In genomic region chr14:54575631-54576030, GRCm38 (mm10) we compare ENCODE assay signal across 8 mouse cellular contexts. TPM values are rescaled to one million over a fixed set of nuclear protein-coding genes. Genes with fewer than 3 reads are reported as not detected.
A peak's percentile ranks its signal among the peaks of the same experiment; 100 is the strongest.
DNase-seq lines count a peak whose midpoint lies in the region; ATAC-seq and TF ChIP-seq lines count a peak whose summit lies in the region.

No protein-coding gene starts in this region.

- no peak for TF ChIP-seq POLR2A in heart, adult 2 months (IDR thresholded peaks at IDR 0.05; ENCODE audit: insufficient read depth, low read depth, low read length)

- WGBS in heart, adult 2 months, result 2% methylated on average over 37 of the region's 39 CpGs
- WGBS in lung, embryonic 16.5 days, result under 1% methylated on average over 39 of the region's 39 CpGs
- WGBS in stomach, embryonic 14.5 days, result 2% methylated on average over 38 of the region's 39 CpGs

- no peak for TF ChIP-seq CTCF in heart, adult 2 months (IDR thresholded peaks at IDR 0.05)

- H3K9me3 ChIP-seq in ES-E14 (ENCODE audit: control insufficient read depth, insufficient read depth, low read depth, low read length), result no peaks in the 10 kb centered on the region
- no peaks in the 10 kb centered on the region for H3K9me3 ChIP-seq in lung, embryonic 16.5 days (ENCODE audit: control insufficient read depth, low read length)
- no peaks in the 10 kb centered on the region for H3K9me3 ChIP-seq in stomach, embryonic 14.5 days (ENCODE audit: control insufficient read depth, low read depth, low read length)

- ATAC-seq in lung, embryonic 16.5 days (ENCODE audit: low read depth), result peak; percentile 58
- peak; percentile 15; the same call in 1 of the 2 replicates for ATAC-seq in stomach, embryonic 14.5 days (ENCODE audit: insufficient number of reproducible peaks, insufficient read depth, low FRiP score, low read depth)
- ATAC-seq in frontal cortex, adult (ENCODE audit: low TSS enrichment), result no peak
- no peak for ATAC-seq in cerebellum, adult (ENCODE audit: insufficient number of reproducible peaks, low FRiP score, low TSS enrichment)

- peaks cover 2% of the 10 kb centered on the region; the same call in 1 of the 2 replicates for H3K27me3 ChIP-seq in heart, adult 2 months (ENCODE audit: control insufficient read depth, insufficient read depth, low read length)
- no peaks in the 10 kb centered on the region for H3K27me3 ChIP-seq in lung, embryonic 16.5 days (ENCODE audit: control insufficient read depth, insufficient read depth, low read depth, low read length)
- no peaks in the 10 kb centered on the region for H3K27me3 ChIP-seq in stomach, embryonic 14.5 days (ENCODE audit: control insufficient read depth, insufficient read depth, low read length)

- in situ Hi-C loops in ES-E14 (cut with MboI; ENCODE audit: low sequenced_read_pairs in 2 of 2, unreplicated experiment in 2 of 2), result no loop called here

- peak overlapping the region; percentile 96 for H3K9ac ChIP-seq in ES-E14 (ENCODE audit: insufficient read depth, low read depth, low read length, poor library complexity, severe bottlenecking)
- peak overlapping the region; percentile 84 for H3K9ac ChIP-seq in heart, adult 2 months (ENCODE audit: low read depth, low read length)
- H3K9ac ChIP-seq in lung, embryonic 16.5 days (ENCODE audit: low read length), result peak overlapping the region; percentile 98
- peak overlapping the region; percentile 91 for H3K9ac ChIP-seq in stomach, embryonic 14.5 days (replicated peaks; ENCODE audit: low read depth, low read length)

- H3K79me2 ChIP-seq in heart, adult 2 months (replicated peaks; ENCODE audit: control insufficient read depth, insufficient read depth, low read length), result no peaks in the 10 kb centered on the region

- peak; percentile 92 for DNase-seq in ES-E14 (ENCODE audit: low read depth, low spot score)
- peak; percentile 80 for DNase-seq in adrenal gland, postnatal 25 days
- DNase-seq in heart, adult 2 months, result peak; percentile 76 to 79
- DNase-seq in kidney, adult 8-10 months, result peak; percentile 83 to 87

- intact Hi-C loops in heart, adult 2 months (cut with DNase I), result loop anchor here (5.0 kb wide), 1 partner anchor 48 kb away; no protein-coding TSS in a partner anchor

- H3K4me3 ChIP-seq in ES-E14 (ENCODE audit: insufficient read depth in 1 of 2, low read depth in 1 of 2, low read length in 2 of 2, poor library complexity in 1 of 2, severe bottlenecking in 1 of 2), result peak overlapping the region; percentile 85 to 89
- peak overlapping the region; percentile 99 for H3K4me3 ChIP-seq in heart, adult 2 months
- peak overlapping the region; percentile 94 for H3K4me3 ChIP-seq in lung, embryonic 16.5 days (ENCODE audit: low read length)
- H3K4me3 ChIP-seq in stomach, embryonic 14.5 days (ENCODE audit: low read depth, low read length), result peak overlapping the region; percentile 93

- H3K4me2 ChIP-seq in lung, embryonic 16.5 days (ENCODE audit: low read depth, low read length), result peak overlapping the region; percentile 82
- peak overlapping the region; percentile 75 for H3K4me2 ChIP-seq in stomach, embryonic 14.5 days (replicated peaks; ENCODE audit: low read depth, low read length)

- peak overlapping the region; percentile 99 for H3K27ac ChIP-seq in ES-E14 (ENCODE audit: insufficient read depth, low read depth, low read length, poor library complexity, severe bottlenecking)
- peak overlapping the region; percentile 89; the same call in 1 of the 2 replicates for H3K27ac ChIP-seq in heart, adult 2 months
- H3K27ac ChIP-seq in lung, embryonic 16.5 days (ENCODE audit: low read length), result peak overlapping the region; percentile 96
- H3K27ac ChIP-seq in stomach, embryonic 14.5 days (ENCODE audit: low read length), result peak overlapping the region; percentile 95; the same call in 1 of the 2 replicates

- TF ChIP-seq EP300 in heart, adult 2 months (IDR thresholded peaks at IDR 0.05; ENCODE audit: insufficient read depth, low read depth, low read length), result no peak

- H3K4me1 ChIP-seq in ES-E14 (ENCODE audit: control insufficient read depth in 2 of 2, insufficient read depth in 2 of 2, low read length in 2 of 2, poor library complexity in 1 of 2), result peaks cover 5 to 13% of the 10 kb centered on the region in 2 experiments
- peaks cover 3% of the 10 kb centered on the region for H3K4me1 ChIP-seq in heart, adult 2 months (ENCODE audit: control insufficient read depth, insufficient read depth, low read length)
- H3K4me1 ChIP-seq in lung, embryonic 16.5 days (replicated peaks; ENCODE audit: control insufficient read depth, insufficient read depth, low read length), result peaks cover 36% of the 10 kb centered on the region
- peaks cover 39% of the 10 kb centered on the region for H3K4me1 ChIP-seq in stomach, embryonic 14.5 days (ENCODE audit: control insufficient read depth, insufficient read depth, low read length)

- peaks cover 49% of the 10 kb centered on the region for H3K36me3 ChIP-seq in ES-E14 (ENCODE audit: control insufficient read depth, insufficient read depth, low read length, poor library complexity, severe bottlenecking)
- H3K36me3 ChIP-seq in heart, adult 2 months (ENCODE audit: control insufficient read depth, insufficient read depth, low read length), result no peaks in the 10 kb centered on the region
- peaks cover 12% of the 10 kb centered on the region for H3K36me3 ChIP-seq in lung, embryonic 16.5 days (ENCODE audit: control insufficient read depth, insufficient read depth, low read length)
- H3K36me3 ChIP-seq in stomach, embryonic 14.5 days (ENCODE audit: control insufficient read depth, insufficient read depth, low read length), result peaks cover 16% of the 10 kb centered on the region

TF ChIP-seq in ES-E14, 5 proteins besides CTCF, POLR2A, EP300 and RAD21:
- TF ChIP-seq HCFC1 (IDR thresholded peaks at IDR 0.05; ENCODE audit: borderline replicate concordance, insufficient read depth, low read length), result no peak
- TF ChIP-seq ZNF384 (IDR thresholded peaks at IDR 0.05; ENCODE audit: low read depth, low read length), result no peak
- TF ChIP-seq MAFK (IDR thresholded peaks at IDR 0.05; ENCODE audit: insufficient read depth, low read depth, low read length), result no peak
- peak; percentile 35; the same call in 1 of the 2 replicates for TF ChIP-seq CHD2 (IDR thresholded peaks at IDR 0.05; ENCODE audit: low read depth, low read length)

RNA-seq across cellular contexts. Expression of gene Ajuba, which starts 1.7 kb away (rescaled TPM):
- total RNA-seq in ES-E14 (2012; rRNA removed), result 65.1 and 94.1 TPM in 2 replicates
- total RNA-seq in adrenal gland, postnatal 25 days (2021), result 19.6 and 24.2 TPM in 2 replicates
- 1 to 10 TPM; 4.6 to 4.8 TPM for total RNA-seq in heart, adult 2 months (2021)
- polyA plus RNA-seq in heart, adult 2 months (2012; rRNA removed), result 7.8 and 13.4 TPM in 2 replicates
- polyA plus RNA-seq in lung, embryonic 16.5 days (2015; fragmentation: Nextera tagmentation; extraction: Ambion mirVana), result 41.1 and 41.2 TPM in 2 replicates
- polyA plus RNA-seq in stomach, embryonic 14.5 days (2014; fragmentation: Nextera tagmentation; extraction: Ambion mirVana), result 26.2 and 30.3 TPM in 2 replicates

RNA-seq across cellular contexts. Expression of gene Haus4, which starts 21.2 kb away (rescaled TPM):
- 24.5 and 40.3 TPM in 2 replicates for total RNA-seq in ES-E14 (2012; rRNA removed)
- 29.5 and 32.5 TPM in 2 replicates for total RNA-seq in adrenal gland, postnatal 25 days (2021)
- 1 to 10 TPM; 3.5 to 3.8 TPM for total RNA-seq in heart, adult 2 months (2021)
- 3.2 and 4.1 TPM in 2 replicates for polyA plus RNA-seq in heart, adult 2 months (2012; rRNA removed)
- 52.3 and 57.1 TPM in 2 replicates for polyA plus RNA-seq in lung, embryonic 16.5 days (2015; fragmentation: Nextera tagmentation; extraction: Ambion mirVana)
- polyA plus RNA-seq in stomach, embryonic 14.5 days (2014; fragmentation: Nextera tagmentation; extraction: Ambion mirVana), result 48.2 and 52.5 TPM in 2 replicates

RNA-seq across cellular contexts. Expression of gene 4931414P19Rik, which starts 30.2 kb away (rescaled TPM):
- total RNA-seq in ES-E14 (2012; rRNA removed), result 4.8 and 6.4 TPM in 2 replicates
- 7.9 and 12.2 TPM in 2 replicates for total RNA-seq in adrenal gland, postnatal 25 days (2021)
- 1 to 10 TPM; 5.9 to 6.4 TPM for total RNA-seq in heart, adult 2 months (2021)
- polyA plus RNA-seq in heart, adult 2 months (2012; rRNA removed), result 2.4 and 4.4 TPM in 2 replicates
- 11.6 and 12.7 TPM in 2 replicates for polyA plus RNA-seq in lung, embryonic 16.5 days (2015; fragmentation: Nextera tagmentation; extraction: Ambion mirVana)
- polyA plus RNA-seq in stomach, embryonic 14.5 days (2014; fragmentation: Nextera tagmentation; extraction: Ambion mirVana), result 7.9 and 8.3 TPM in 2 replicates

RNA-seq across cellular contexts. Expression of gene Psmb5, which starts 42.2 kb away (rescaled TPM):
- 202 and 317 TPM in 2 replicates for total RNA-seq in ES-E14 (2012; rRNA removed)
- total RNA-seq in adrenal gland, postnatal 25 days (2021), result 360 and 367 TPM in 2 replicates
- 100 to 1,000 TPM; 164 to 187 TPM for total RNA-seq in heart, adult 2 months (2021)
- polyA plus RNA-seq in heart, adult 2 months (2012; rRNA removed), result 180 and 209 TPM in 2 replicates
- polyA plus RNA-seq in lung, embryonic 16.5 days (2015; fragmentation: Nextera tagmentation; extraction: Ambion mirVana), result 352 and 366 TPM in 2 replicates
- 355 and 361 TPM in 2 replicates for polyA plus RNA-seq in stomach, embryonic 14.5 days (2014; fragmentation: Nextera tagmentation; extraction: Ambion mirVana)

RNA-seq across cellular contexts. Expression of gene Psmb11, which starts 45.6 kb away (rescaled TPM):
- total RNA-seq in ES-E14 (2012; rRNA removed), result 0.11 TPM in 1 of 2 replicates, not detected in the other
- total RNA-seq in adrenal gland, postnatal 25 days (2021), result not detected in 2 replicates
- total RNA-seq in heart, adult 2 months (2021), result not detected
- polyA plus RNA-seq in heart, adult 2 months (2012; rRNA removed), result not detected in 2 replicates
- polyA plus RNA-seq in lung, embryonic 16.5 days (2015; fragmentation: Nextera tagmentation; extraction: Ambion mirVana), result 1.2 and 4.3 TPM in 2 replicates
- 0.06 TPM in 1 of 2 replicates, not detected in the other for polyA plus RNA-seq in stomach, embryonic 14.5 days (2014; fragmentation: Nextera tagmentation; extraction: Ambion mirVana)

Comparison
In these comparisons a context has a peak if more than half of its experiments do, and no peak if none do; other contexts are left out.
1. ATAC-seq: peak in lung, embryonic 16.5 days (single experiment) and stomach, embryonic 14.5 days (single experiment); none in frontal cortex, adult (single experiment) and cerebellum, adult (single experiment).
2. Peak in every context shown above with its lines, with median percentiles within 50 percentile points of each other: DNase-seq, H3K27ac ChIP-seq, H3K4me3 ChIP-seq and H3K9ac ChIP-seq.